Mouse (Mus musculus): ENCODE results near the gene Slc6a20b. TPM values are rescaled to one million over a fixed set of nuclear protein-coding genes. Genes with fewer than 3 reads are reported as not detected.
"Not testable (repeated sequence)": the region's sequence is repeated elsewhere in the genome, so short reads cannot be mapped to it uniquely, and the experiment has no call there.

Gene Slc6a20b
- 0.17 and 0.24 TPM in 2 replicates for polyA plus RNA-seq (2016; fragmentation: Nextera tagmentation; extraction: Ambion mirVana)

- Histone ChIP-seq H3K9me3 (no peaks in the 10 kb centered on the region), H3K36me3 (no peaks in the 10 kb centered on the region), H3K27me3 (no peaks in the 10 kb centered on the region), H3K27ac (no peak within 1 kb of the TSS), H3K4me1 (replicated peaks) (no peaks in the 10 kb centered on the region), H3K9ac (replicated peaks) (no peak within 1 kb of the TSS), H3K4me3 (replicated peaks) (no peak within 1 kb of the TSS), H3K4me2 (no peak within 1 kb of the TSS)
- 81% methylated on average over 6 of the region's 6 CpGs for WGBS
- ATAC-seq (ENCODE audit: insufficient number of reproducible peaks, insufficient read depth, low FRiP score, low TSS enrichment, low read depth) = no peak
Measured at GRCm38 (mm10) chr9:123632281-123632680, at the start of gene Slc6a20b. Gene Slc6a20b, minus strand, starts transcription at chr9:123632565.

- ATAC-seq (ENCODE audit: insufficient number of reproducible peaks, insufficient read depth, low FRiP score, low TSS enrichment, low read depth) = 0 out of 2 replicates have a peak, but pooled peaks have one; percentile 47
- no peaks in the 10 kb centered on the region for H3K36me3 ChIP-seq
- peaks cover 12% of the 10 kb centered on the region for H3K4me1 ChIP-seq (replicated peaks)
- no peaks in the 10 kb centered on the region for H3K9me3 ChIP-seq
- H3K4me3 ChIP-seq (replicated peaks) = peak overlapping the region; percentile 43
- H3K27me3 ChIP-seq = peaks cover 72% of the 10 kb centered on the region
- WGBS = 25% methylated on average over 2 of the region's 2 CpGs
- H3K4me2 ChIP-seq = peak overlapping the region; percentile 77
- no peak overlapping the region for H3K9ac ChIP-seq (replicated peaks)
- no peak overlapping the region for H3K27ac ChIP-seq
Measured at GRCm38 (mm10) chr9:123679198-123679597, 46.8 kb upstream of the Slc6a20b start.

- H3K4me1 ChIP-seq (replicated peaks) = peaks cover 12% of the 10 kb centered on the region
- no peaks in the 10 kb centered on the region for H3K36me3 ChIP-seq
- under 1% methylated on average over 73 of the region's 73 CpGs for WGBS
- peak within 1 kb of the TSS; percentile 27 for H3K9ac ChIP-seq (replicated peaks)
- H3K4me2 ChIP-seq = peak within 1 kb of the TSS; percentile 77
- ATAC-seq (ENCODE audit: insufficient number of reproducible peaks, insufficient read depth, low FRiP score, low TSS enrichment, low read depth) = peak; percentile 63; the same call in 1 of the 2 replicates
- no peak within 1 kb of the TSS for H3K27ac ChIP-seq
- H3K27me3 ChIP-seq = peaks cover 75% of the 10 kb centered on the region
- peak within 1 kb of the TSS; percentile 43 for H3K4me3 ChIP-seq (replicated peaks)
- H3K9me3 ChIP-seq = no peaks in the 10 kb centered on the region
Measured at GRCm38 (mm10) chr9:123678327-123679105, 46.2 kb upstream of the Slc6a20b start, which contains the start of the genes Ccr9 and Slc6a20a. Gene Ccr9, plus strand, starts transcription at chr9:123678439. Gene Slc6a20a, minus strand, starts transcription at chr9:123678885.

GRCm38 (mm10) chr9:123665645-123666044 lies 33.3 kb upstream of the Slc6a20b start:
- Histone ChIP-seq H3K4me2 (no peak overlapping the region), H3K9ac (replicated peaks) (no peak overlapping the region), H3K27ac (no peak overlapping the region), H3K9me3 (no peaks in the 10 kb centered on the region), H3K4me3 (replicated peaks) (no peak overlapping the region), H3K27me3 (no peaks in the 10 kb centered on the region), H3K36me3 (no peaks in the 10 kb centered on the region), H3K4me1 (replicated peaks) (no peaks in the 10 kb centered on the region)
- 56% methylated on average over 5 of the region's 5 CpGs for WGBS
- no peak for ATAC-seq (ENCODE audit: insufficient number of reproducible peaks, insufficient read depth, low FRiP score, low TSS enrichment, low read depth)

GRCm38 (mm10) chr9:123659986-123660676 lies 27.8 kb upstream of the Slc6a20b start:
- H3K36me3 ChIP-seq; H3K4me2 ChIP-seq; H3K9ac ChIP-seq (replicated peaks); H3K27ac ChIP-seq; H3K4me3 ChIP-seq (replicated peaks); ATAC-seq (ENCODE audit: insufficient number of reproducible peaks, insufficient read depth, low FRiP score, low TSS enrichment, low read depth); H3K4me1 ChIP-seq (replicated peaks); H3K27me3 ChIP-seq; H3K9me3 ChIP-seq: not testable (repeated sequence)
- WGBS = 88% methylated on average over 18 of the region's 18 CpGs

- no peaks in the 10 kb centered on the region for H3K9me3 ChIP-seq
- no peaks in the 10 kb centered on the region for H3K27me3 ChIP-seq
- no peak overlapping the region for H3K4me2 ChIP-seq
- H3K27ac ChIP-seq = no peak overlapping the region
- no peak for ATAC-seq (ENCODE audit: insufficient number of reproducible peaks, insufficient read depth, low FRiP score, low TSS enrichment, low read depth)
- H3K4me1 ChIP-seq (replicated peaks) = no peaks in the 10 kb centered on the region
- H3K4me3 ChIP-seq (replicated peaks) = no peak overlapping the region
- H3K9ac ChIP-seq (replicated peaks) = no peak overlapping the region
- H3K36me3 ChIP-seq = no peaks in the 10 kb centered on the region
Measured at GRCm38 (mm10) chr9:123658981-123659380, 26.6 kb upstream of the Slc6a20b start.

GRCm38 (mm10) chr9:123657457-123657856 lies 25.1 kb upstream of the Slc6a20b start:
- WGBS = 81% methylated on average over 3 of the region's 3 CpGs
- Histone ChIP-seq H3K4me1 (replicated peaks) (no peaks in the 10 kb centered on the region), H3K9ac (replicated peaks) (no peak overlapping the region), H3K36me3 (no peaks in the 10 kb centered on the region), H3K27ac (no peak overlapping the region), H3K4me3 (replicated peaks) (no peak overlapping the region), H3K27me3 (no peaks in the 10 kb centered on the region), H3K4me2 (no peak overlapping the region), H3K9me3 (no peaks in the 10 kb centered on the region)
- ATAC-seq (ENCODE audit: insufficient number of reproducible peaks, insufficient read depth, low FRiP score, low TSS enrichment, low read depth) = no peak

GRCm38 (mm10) chr9:123651369-123651768 lies 19.0 kb upstream of the Slc6a20b start:
- 44% methylated on average over 4 of the region's 4 CpGs for WGBS
- Histone ChIP-seq H3K27ac (no peak overlapping the region), H3K4me1 (replicated peaks) (no peaks in the 10 kb centered on the region), H3K9me3 (no peaks in the 10 kb centered on the region), H3K4me2 (no peak overlapping the region), H3K36me3 (no peaks in the 10 kb centered on the region), H3K9ac (replicated peaks) (no peak overlapping the region), H3K4me3 (replicated peaks) (no peak overlapping the region), H3K27me3 (no peaks in the 10 kb centered on the region)
- ATAC-seq (ENCODE audit: insufficient number of reproducible peaks, insufficient read depth, low FRiP score, low TSS enrichment, low read depth) = no peak

- H3K4me1 ChIP-seq (replicated peaks) = no peaks in the 10 kb centered on the region
- no peak overlapping the region for H3K4me2 ChIP-seq
- no peak overlapping the region for H3K27ac ChIP-seq
- H3K4me3 ChIP-seq (replicated peaks) = no peak overlapping the region
- no peak for ATAC-seq (ENCODE audit: insufficient number of reproducible peaks, insufficient read depth, low FRiP score, low TSS enrichment, low read depth)
- H3K36me3 ChIP-seq = no peaks in the 10 kb centered on the region
- H3K9ac ChIP-seq (replicated peaks) = no peak overlapping the region
- WGBS = 83% methylated on average over 2 of the region's 2 CpGs
- H3K9me3 ChIP-seq = no peaks in the 10 kb centered on the region
- no peaks in the 10 kb centered on the region for H3K27me3 ChIP-seq
Measured at GRCm38 (mm10) chr9:123649785-123650511, 17.6 kb upstream of the Slc6a20b start.

- no peaks in the 10 kb centered on the region for H3K9me3 ChIP-seq
- no peak overlapping the region for H3K4me2 ChIP-seq
- H3K27ac ChIP-seq = no peak overlapping the region
- no peak overlapping the region for H3K4me3 ChIP-seq (replicated peaks)
- no peak overlapping the region for H3K9ac ChIP-seq (replicated peaks)
- no peaks in the 10 kb centered on the region for H3K36me3 ChIP-seq
- WGBS = 58% methylated on average over 1 of the region's 1 CpGs
- H3K4me1 ChIP-seq (replicated peaks) = no peaks in the 10 kb centered on the region
- H3K27me3 ChIP-seq = no peaks in the 10 kb centered on the region
- ATAC-seq (ENCODE audit: insufficient number of reproducible peaks, insufficient read depth, low FRiP score, low TSS enrichment, low read depth) = no peak
Measured at GRCm38 (mm10) chr9:123640106-123640505, 7.7 kb upstream of the Slc6a20b start.

- WGBS = 83% methylated on average over 1 of the region's 1 CpGs
- H3K27ac ChIP-seq = no peak overlapping the region
Measured at GRCm38 (mm10) chr9:123638668-123639089, 6.3 kb upstream of the Slc6a20b start.

More at GRCm38 (mm10) chr9:123638668-123639089, 6.3 kb upstream of the Slc6a20b start:
- Histone ChIP-seq H3K9ac (replicated peaks) (no peak overlapping the region), H3K4me2 (no peak overlapping the region), H3K4me3 (replicated peaks) (no peak overlapping the region), H3K27me3 (no peaks in the 10 kb centered on the region), H3K9me3 (no peaks in the 10 kb centered on the region), H3K36me3 (no peaks in the 10 kb centered on the region), H3K4me1 (replicated peaks) (no peaks in the 10 kb centered on the region)
- ATAC-seq (ENCODE audit: insufficient number of reproducible peaks, insufficient read depth, low FRiP score, low TSS enrichment, low read depth) = no peak

Measured in limb, embryonic 12.5 days (tissue).